Mouse (Mus musculus) bone marrow, adult 2 months (tissue): ENCODE measurements around the gene Adgrb3. TPM values are rescaled to one million over a fixed set of nuclear protein-coding genes. Genes with fewer than 3 reads are reported as not detected.
"Not testable (repeated sequence)": the region's sequence is repeated elsewhere in the genome, so short reads cannot be mapped to it uniquely, and the experiment has no call there.

Experiments used
- H3K27ac ChIP-seq: fragments of 200-500 bp; 2 replicates; pipeline ENCODE4 v1.5.1; 2012; ENCODE audit warnings: low read depth, mild to moderate bottlenecking, control low read depth, inconsistent platforms, low read length; ENCODE audit not compliant: control insufficient read depth, poor library complexity, insufficient read depth
- H3K4me1 ChIP-seq: fragments of 200-500 bp; 2 replicates; pipeline ENCODE4 v1.6.1; 2011; ENCODE audit warnings: low read length; ENCODE audit not compliant: control insufficient read depth, insufficient read depth
- H3K4me3 ChIP-seq: fragments of 200-500 bp; replicated peaks from 2 replicates; pipeline ENCODE3; 2011; ENCODE audit warnings: mild to moderate bottlenecking, low read depth, low read length, control low read depth; ENCODE audit not compliant: control insufficient read depth
- CTCF ChIP-seq: fragments of 200-500 bp; IDR thresholded peaks from 2 replicates; pipeline ENCODE4 v1.5.1; 2011; ENCODE audit warnings: low read length, control low read depth; ENCODE audit not compliant: control insufficient read depth, insufficient read depth
- POLR2A ChIP-seq: fragments of 200-500 bp; IDR thresholded peaks from 2 replicates; pipeline ENCODE4 v1.6.1; 2011; ENCODE audit warnings: low read depth, mild to moderate bottlenecking, control low read depth, low read length, borderline replicate concordance; ENCODE audit not compliant: control insufficient read depth
- WGBS: fragments of 180-500 bp; shearing (Covaris S2); methylation state at CpG from one replicate; pipeline ENCODE4 v1.1.7; 2018; 5-methylcytosine and 5-hydroxymethylcytosine counted together
- polyA plus RNA-seq: library from polyadenylated mRNA; stranded (reverse); fragments of >200 nt; gene quantifications from 2 replicates; pipeline ENCODE4 v1.2.4, GENCODE M21; 2011; ENCODE audit warnings: low replicate concordance; ENCODE audit not compliant: missing spikeins, insufficient read depth, insufficient read length

Gene Adgrb3
- polyA plus RNA-seq, 1 experiment = 0.35 TPM

DNA sequence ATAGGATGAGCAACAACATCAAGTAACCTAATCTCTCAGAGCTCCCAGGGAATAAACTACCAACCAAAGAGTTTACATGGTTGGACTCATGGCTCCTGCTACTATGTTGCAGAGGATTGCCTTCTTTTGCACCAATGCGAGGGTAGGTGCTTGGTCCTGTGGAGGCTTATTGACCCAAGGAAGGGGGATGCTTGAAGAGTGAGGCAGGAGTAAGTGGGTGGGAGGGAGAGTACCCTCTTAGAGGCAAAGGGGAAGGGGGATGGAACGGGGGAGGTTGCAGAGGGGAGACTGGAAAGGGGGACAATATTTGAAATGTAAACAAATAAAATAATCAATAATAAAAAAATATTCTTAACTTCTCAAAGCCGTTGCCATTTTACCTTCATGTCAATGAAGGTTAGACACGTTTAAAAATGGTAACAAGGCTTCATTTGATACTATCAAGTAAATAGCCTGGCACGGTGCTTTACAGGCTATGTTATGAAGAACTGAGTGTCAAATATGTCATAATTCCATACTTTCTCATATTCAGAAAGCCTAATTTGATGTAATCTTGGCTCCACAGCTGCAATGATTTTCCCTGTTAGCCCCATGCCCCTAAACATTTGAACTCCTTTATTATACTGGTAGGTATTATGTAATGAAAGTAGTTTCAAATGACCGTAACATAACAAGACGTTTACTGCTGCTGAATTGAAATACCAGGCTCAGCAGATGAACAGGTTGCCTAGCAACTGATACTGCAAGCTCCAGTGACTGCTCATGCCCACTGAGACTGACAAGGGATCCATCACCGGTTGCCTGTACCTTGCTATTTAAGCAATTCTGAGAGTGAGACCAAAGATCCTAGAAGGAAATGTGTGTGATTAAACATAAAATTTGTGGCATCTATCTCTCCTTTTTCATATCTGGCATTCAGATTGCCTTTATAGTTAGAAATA lies 796.1 kb downstream of the Adgrb3 start:
- no peak for TF ChIP-seq CTCF
- no peak for TF ChIP-seq POLR2A
- no peak overlapping the region for H3K27ac ChIP-seq
- 70% methylated on average over 8 of the region's 8 CpGs for WGBS
- H3K4me3 ChIP-seq = no peak overlapping the region
- H3K4me1 ChIP-seq = no peaks in the 10 kb centered on the region

DNA sequence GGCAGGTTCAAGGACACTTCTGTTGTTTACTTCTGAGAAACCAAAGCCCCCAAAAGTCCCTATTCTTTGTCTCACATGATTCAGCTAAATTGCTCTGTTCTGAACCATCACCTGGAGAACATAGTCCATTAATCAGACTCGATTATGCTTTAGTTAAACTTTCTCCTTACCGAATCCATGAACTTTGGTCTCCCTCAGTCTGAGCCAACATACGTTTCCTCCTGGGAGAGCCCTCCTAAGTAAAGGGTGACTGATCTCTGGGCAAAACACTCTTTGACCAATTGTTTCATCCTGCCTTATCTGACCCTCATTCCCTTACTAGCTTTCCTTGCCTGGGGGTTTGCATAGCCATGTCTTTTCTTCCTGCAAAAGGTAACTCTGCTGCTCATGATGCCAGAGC lies 806.4 kb downstream of the Adgrb3 start:
- TF ChIP-seq POLR2A = no peak
- no peak for TF ChIP-seq CTCF
- H3K4me3 ChIP-seq = no peak overlapping the region
- whole genome bisulfite sequencing = 64% methylated on average over 3 of the region's 3 CpGs
- no peak overlapping the region for H3K27ac ChIP-seq
- no peaks in the 10 kb centered on the region for H3K4me1 ChIP-seq

DNA sequence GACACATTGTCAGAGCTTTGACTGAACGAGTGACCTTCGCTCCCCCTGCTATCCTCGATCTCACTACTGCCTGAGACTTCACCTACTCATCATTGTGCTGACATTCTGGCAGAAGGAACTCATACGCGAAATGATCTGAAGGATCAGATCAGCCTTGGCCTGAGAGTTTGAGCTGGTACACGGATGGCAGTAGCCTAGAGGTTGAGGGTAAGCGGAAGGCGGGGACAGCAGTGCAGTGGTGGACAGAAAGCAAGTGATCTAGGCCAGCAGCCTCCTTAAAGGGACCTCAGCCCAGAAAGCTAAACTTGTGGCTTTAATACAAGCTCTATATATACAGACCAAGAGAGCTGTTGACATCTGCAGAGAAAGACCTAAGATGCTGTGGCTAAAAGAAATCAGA lies 811.7 kb downstream of the Adgrb3 start:
- WGBS = 86% methylated on average over 8 of the region's 8 CpGs
- H3K27ac ChIP-seq, H3K4me3 ChIP-seq, H3K4me1 ChIP-seq: not testable (repeated sequence)
